Mouse (Mus musculus): ENCODE measurements around the gene Pomt1. TPM values are rescaled to one million over a fixed set of nuclear protein-coding genes. Genes with fewer than 3 reads are reported as not detected.
A peak's percentile ranks its signal among the peaks of the same experiment; 100 is the strongest.

The Pomt1 gene
- polyA plus RNA-seq, 1 experiment, result 14.7 TPM

- H3K27me3 ChIP-seq (ENCODE audit: control insufficient read depth, insufficient read depth, insufficient read length), result no peaks in the 10 kb centered on the region
- peaks cover 8% of the 10 kb centered on the region for H3K79me2 ChIP-seq (ENCODE audit: control insufficient read depth, insufficient read depth)
- H3K4me2 ChIP-seq (ENCODE audit: low read depth), result no peak overlapping the region
- TF ChIP-seq E2F4 (IDR thresholded peaks at IDR 0.05; ENCODE audit: insufficient read depth) (no peak), USF1 (IDR thresholded peaks at IDR 0.05; ENCODE audit: low read depth) (no peak)
- peaks cover 4% of the 10 kb centered on the region for H3K36me3 ChIP-seq (ENCODE audit: control insufficient read depth, insufficient read depth)
- H3K4me3 ChIP-seq, result no peak overlapping the region
- no peak overlapping the region for H3ac ChIP-seq (ENCODE audit: control insufficient read depth, insufficient read length)
Measured at GRCm38 (mm10) chr2:32256273-32256672, 19.9 kb downstream of the Pomt1 start.

DNA sequence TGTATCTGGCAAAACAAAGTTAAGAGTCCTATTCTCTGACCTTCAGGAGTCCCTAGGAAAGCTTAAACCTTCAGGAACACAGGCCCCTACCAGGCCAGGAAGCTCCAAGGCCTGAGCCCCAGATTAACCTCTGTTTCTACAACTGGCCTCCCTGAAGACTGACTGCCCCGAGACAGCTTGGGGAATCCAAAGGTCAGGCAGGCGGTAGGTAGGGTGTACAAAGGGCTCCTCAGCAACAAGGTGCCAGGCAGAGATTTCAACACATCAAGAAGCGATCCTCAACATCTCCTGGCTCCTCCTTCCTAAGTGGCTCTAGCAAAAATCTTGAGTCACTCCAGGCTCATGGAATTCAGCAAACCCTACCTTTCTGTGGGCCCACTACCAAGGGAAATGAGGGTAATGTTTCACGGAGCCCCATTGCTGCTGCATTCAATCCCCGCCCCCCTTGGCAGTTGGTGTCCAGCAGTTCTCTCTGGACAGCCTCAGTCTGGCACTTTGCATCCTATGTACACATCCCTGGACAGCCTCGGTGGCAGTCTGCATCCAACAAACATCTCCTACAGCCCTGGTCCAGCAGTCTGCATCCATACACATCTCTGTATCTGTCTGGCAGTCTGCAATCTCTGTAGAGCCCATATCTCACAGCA lies 22.6 kb downstream of the Pomt1 start:
- peaks cover 8% of the 10 kb centered on the region for H3K79me2 ChIP-seq (ENCODE audit: control insufficient read depth, insufficient read depth)
- TF ChIP-seq TCF3 (IDR thresholded peaks at IDR 0.05; ENCODE audit: insufficient read length, low read depth) (no peak), SRF (IDR thresholded peaks at IDR 0.05; ENCODE audit: control insufficient read depth, insufficient read length, low read depth) (no peak), E2F4 (IDR thresholded peaks at IDR 0.05; ENCODE audit: insufficient read depth) (no peak), REST (IDR thresholded peaks at IDR 0.05; ENCODE audit: insufficient read depth, insufficient read length) (no peak), TCF12 (IDR thresholded peaks at IDR 0.05; ENCODE audit: insufficient read depth, poor library complexity, severe bottlenecking) (no peak), MAX (IDR thresholded peaks at IDR 0.05; ENCODE audit: low read depth) (no peak), USF1 (IDR thresholded peaks at IDR 0.05; ENCODE audit: low read depth) (no peak), MYOD1 (IDR thresholded peaks at IDR 0.05; ENCODE audit: control insufficient read depth in 1 of 3, insufficient read length in 2 of 3, low read depth in 2 of 3) (no peak), POLR2AphosphoS2 (IDR thresholded peaks at IDR 0.05; ENCODE audit: insufficient read length, low read depth) (no peak), CEBPB (IDR thresholded peaks at IDR 0.05; ENCODE audit: insufficient read depth, poor library complexity, severe bottlenecking) (no peak), MYOG (IDR thresholded peaks at IDR 0.05; ENCODE audit: control insufficient read depth in 1 of 3, insufficient read depth in 1 of 3, insufficient read length in 2 of 3, low read depth in 2 of 3) (no peak), POLR2A (IDR thresholded peaks at IDR 0.05; ENCODE audit: insufficient read length, low read depth) (no peak)
- H3ac ChIP-seq (ENCODE audit: control insufficient read depth, insufficient read length), result peak overlapping the region; percentile 31
- no peaks in the 10 kb centered on the region for H3K27me3 ChIP-seq (ENCODE audit: control insufficient read depth, insufficient read depth, insufficient read length)
- peak overlapping the region; percentile 93 for H3K4me2 ChIP-seq (ENCODE audit: low read depth)
- peak overlapping the region; percentile 58 for H3K4me3 ChIP-seq
- peaks cover 4% of the 10 kb centered on the region for H3K36me3 ChIP-seq (ENCODE audit: control insufficient read depth, insufficient read depth)

DNA sequence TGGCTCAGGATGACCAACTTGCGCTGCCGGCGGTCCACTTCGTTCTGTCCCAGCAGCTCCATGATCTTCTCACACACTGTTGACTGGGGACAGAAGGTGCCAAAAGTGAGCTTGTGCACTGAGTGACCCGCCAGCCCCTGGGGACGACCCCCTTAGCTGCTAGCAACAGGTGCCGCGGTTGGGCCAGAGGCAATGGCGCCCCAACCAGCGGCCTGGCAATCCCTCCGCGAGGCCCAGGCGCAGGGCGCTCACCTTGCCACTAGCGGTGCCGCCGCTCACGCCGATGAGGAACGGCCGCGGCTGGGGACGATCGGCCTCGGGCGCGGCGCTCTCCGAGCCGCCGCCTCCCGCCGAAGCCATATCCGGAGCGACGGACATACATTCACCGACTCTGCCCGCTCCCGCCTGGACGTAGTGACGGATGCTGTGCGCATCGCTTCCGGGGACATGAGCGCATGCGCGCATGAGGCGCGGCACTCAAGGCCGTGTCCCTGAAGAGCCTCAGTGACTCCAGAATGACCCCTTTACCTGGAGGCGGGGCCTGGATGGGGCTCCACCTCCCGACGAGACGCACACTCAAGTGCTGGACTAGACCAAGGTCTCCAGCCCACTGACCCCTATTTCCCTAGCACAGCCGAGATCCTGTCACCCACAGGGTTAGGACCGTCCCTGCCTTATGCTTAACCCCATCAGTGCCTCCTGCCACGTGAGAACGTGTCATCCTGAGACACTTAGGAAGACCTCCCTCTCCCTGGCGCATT lies 23.4 kb downstream of the Pomt1 start, which contains the start of gene Uck1:
TSS of gene Uck1 (minus strand) at position 503 of the 761 bp plus-strand sequence.
- Histone ChIP-seq H3K79me2 (ENCODE audit: control insufficient read depth, insufficient read depth) (peaks cover 8% of the 10 kb centered on the region), H3K4me2 (ENCODE audit: low read depth) (peak within 1 kb of the TSS; percentile 93), H3K36me3 (ENCODE audit: control insufficient read depth, insufficient read depth) (peaks cover 4% of the 10 kb centered on the region), H3ac (ENCODE audit: control insufficient read depth, insufficient read length) (peak within 1 kb of the TSS; percentile 31), H3K27me3 (ENCODE audit: control insufficient read depth, insufficient read depth, insufficient read length) (no peaks in the 10 kb centered on the region), H3K4me3 (peak within 1 kb of the TSS; percentile 58)
- TF ChIP-seq POLR2A (IDR thresholded peaks at IDR 0.05; ENCODE audit: insufficient read length, low read depth) (peak; percentile 95), POLR2AphosphoS2 (IDR thresholded peaks at IDR 0.05; ENCODE audit: insufficient read length, low read depth) (peak; percentile 82), MYOD1 (IDR thresholded peaks at IDR 0.05; ENCODE audit: control insufficient read depth in 1 of 3, insufficient read length in 2 of 3, low read depth in 2 of 3) (peak in 2 of 3 experiments; percentile 23 to 46), CEBPB (IDR thresholded peaks at IDR 0.05; ENCODE audit: insufficient read depth, poor library complexity, severe bottlenecking) (no peak), E2F4 (IDR thresholded peaks at IDR 0.05; ENCODE audit: insufficient read depth) (peak; percentile 58), MYOG (IDR thresholded peaks at IDR 0.05; ENCODE audit: control insufficient read depth in 1 of 3, insufficient read depth in 1 of 3, insufficient read length in 2 of 3, low read depth in 2 of 3) (no peak), USF1 (IDR thresholded peaks at IDR 0.05; ENCODE audit: low read depth) (no peak), SRF (IDR thresholded peaks at IDR 0.05; ENCODE audit: control insufficient read depth, insufficient read length, low read depth) (no peak)

- Histone ChIP-seq H3K4me2 (ENCODE audit: low read depth) (no peak overlapping the region), H3K79me2 (ENCODE audit: control insufficient read depth, insufficient read depth) (peaks cover 8% of the 10 kb centered on the region), H3K27me3 (ENCODE audit: control insufficient read depth, insufficient read depth, insufficient read length) (peaks cover 3% of the 10 kb centered on the region), H3ac (ENCODE audit: control insufficient read depth, insufficient read length) (no peak overlapping the region), H3K36me3 (ENCODE audit: control insufficient read depth, insufficient read depth) (peaks cover 4% of the 10 kb centered on the region), H3K4me3 (peak overlapping the region; percentile 58)
- no peak for TF ChIP-seq CEBPB (IDR thresholded peaks at IDR 0.05; ENCODE audit: insufficient read depth, poor library complexity, severe bottlenecking)
- no peak for TF ChIP-seq POLR2A (IDR thresholded peaks at IDR 0.05; ENCODE audit: insufficient read length, low read depth)
- no peak for TF ChIP-seq USF1 (IDR thresholded peaks at IDR 0.05; ENCODE audit: low read depth)
- no peak for TF ChIP-seq MYOG (IDR thresholded peaks at IDR 0.05; ENCODE audit: control insufficient read depth in 1 of 3, insufficient read depth in 1 of 3, insufficient read length in 2 of 3, low read depth in 2 of 3)
- TF ChIP-seq POLR2AphosphoS2 (IDR thresholded peaks at IDR 0.05; ENCODE audit: insufficient read length, low read depth), result no peak
- no peak for TF ChIP-seq E2F4 (IDR thresholded peaks at IDR 0.05; ENCODE audit: insufficient read depth)
- no peak for TF ChIP-seq MAX (IDR thresholded peaks at IDR 0.05; ENCODE audit: low read depth)
- TF ChIP-seq SRF (IDR thresholded peaks at IDR 0.05; ENCODE audit: control insufficient read depth, insufficient read length, low read depth), result no peak
- no peak for TF ChIP-seq MYOD1 (IDR thresholded peaks at IDR 0.05; ENCODE audit: control insufficient read depth in 1 of 3, insufficient read length in 2 of 3, low read depth in 2 of 3)
- no peak for TF ChIP-seq TCF12 (IDR thresholded peaks at IDR 0.05; ENCODE audit: insufficient read depth, poor library complexity, severe bottlenecking)
- TF ChIP-seq TCF3 (IDR thresholded peaks at IDR 0.05; ENCODE audit: insufficient read length, low read depth), result no peak
- no peak for TF ChIP-seq REST (IDR thresholded peaks at IDR 0.05; ENCODE audit: insufficient read depth, insufficient read length)
Measured at GRCm38 (mm10) chr2:32260635-32261034, 24.2 kb downstream of the Pomt1 start.

Data from myocyte (in vitro differentiated cells).